Mouse (Mus musculus) neural tube, embryonic 15.5 days (tissue): ENCODE measurements around the gene Tut7. TPM values are rescaled to one million over a fixed set of nuclear protein-coding genes. Genes with fewer than 3 reads are reported as not detected.
"Not testable (repeated sequence)": the region's sequence is repeated elsewhere in the genome, so short reads cannot be mapped to it uniquely, and the experiment has no call there.

ENCODE experiments used
- ATAC-seq: fragments of 200-750 bp; cut with Nextera tagmentation; 2 replicates; pipeline ENCODE4 v1.8.0; 2017; ENCODE audit warnings: mild to moderate bottlenecking, moderate TSS enrichment, moderate library complexity; ENCODE audit not compliant: low FRiP score
- H3K27ac ChIP-seq: fragments of 300-500 bp; sonication (generic); replicated peaks from 2 replicates; pipeline ENCODE4 v1.5.1; 2015; ENCODE audit warnings: mild to moderate bottlenecking, inconsistent platforms
- H3K27me3 ChIP-seq: fragments of 300-500 bp; sonication (generic); replicated peaks from 2 replicates; pipeline ENCODE4 v1.6.1; 2015; ENCODE audit warnings: inconsistent platforms
- H3K36me3 ChIP-seq: fragments of 300-500 bp; sonication (generic); 2 replicates; pipeline ENCODE4 v1.6.1; 2015; ENCODE audit warnings: inconsistent platforms
- H3K4me1 ChIP-seq: fragments of 300-500 bp; sonication (generic); 2 replicates; pipeline ENCODE4 v1.6.1; 2015; ENCODE audit warnings: inconsistent platforms
- H3K4me2 ChIP-seq: fragments of 300-500 bp; sonication (generic); 2 replicates; pipeline ENCODE4 v1.6.1; 2015; ENCODE audit warnings: inconsistent platforms, mild to moderate bottlenecking, moderate library complexity
- H3K4me3 ChIP-seq: fragments of 300-500 bp; sonication (generic); replicated peaks from 2 replicates; pipeline ENCODE4 v1.5.1; 2015; ENCODE audit warnings: mild to moderate bottlenecking, inconsistent platforms
- H3K9ac ChIP-seq: fragments of 300-500 bp; sonication (generic); replicated peaks from 2 replicates; pipeline ENCODE4 v1.6.1; 2015; ENCODE audit warnings: mild to moderate bottlenecking, inconsistent platforms
- H3K9me3 ChIP-seq: fragments of 300-500 bp; sonication (generic); replicated peaks from 2 replicates; pipeline ENCODE4 v1.6.1; 2016; ENCODE audit warnings: inconsistent platforms
- WGBS: fragments of 180-500 bp; shearing (Covaris S2); methylation state at CpG from one replicate; pipeline ENCODE4 v1.1.7; 2015; ENCODE audit warnings: mixed read lengths; 5-methylcytosine and 5-hydroxymethylcytosine counted together
- polyA plus RNA-seq: library from polyadenylated mRNA; unstranded; fragments of >200 nt; fragmentation: Nextera tagmentation; extraction: Ambion mirVana; gene quantifications from 2 replicates; pipeline ENCODE4 v1.2.1, GENCODE M21; 2015

The Tut7 gene
- polyA plus RNA-seq, 1 experiment from 2014 or later = 41.7 TPM

GRCm38 (mm10) chr13:59779744-59780264 is 43.1 kb downstream of the Tut7 start:
- 96% methylated on average over 1 of the region's 1 CpGs for WGBS
- not testable (repeated sequence) for H3K9me3 ChIP-seq, H3K4me2 ChIP-seq, H3K4me3 ChIP-seq, H3K4me1 ChIP-seq, H3K27me3 ChIP-seq, H3K9ac ChIP-seq, H3K27ac ChIP-seq, ATAC-seq
- peaks cover 95% of the 10 kb centered on the region for H3K36me3 ChIP-seq

- 88% methylated on average over 4 of the region's 4 CpGs for WGBS
- Histone ChIP-seq H3K4me2 (no peak overlapping the region), H3K36me3 (peaks cover 91% of the 10 kb centered on the region), H3K27ac (no peak overlapping the region), H3K4me1 (no peaks in the 10 kb centered on the region), H3K9me3 (no peaks in the 10 kb centered on the region), H3K9ac (no peak overlapping the region), H3K27me3 (no peaks in the 10 kb centered on the region), H3K4me3 (no peak overlapping the region)
- ATAC-seq = no peak
Measured at GRCm38 (mm10) chr13:59779213-59779612, 43.7 kb downstream of the Tut7 start.

DNA sequence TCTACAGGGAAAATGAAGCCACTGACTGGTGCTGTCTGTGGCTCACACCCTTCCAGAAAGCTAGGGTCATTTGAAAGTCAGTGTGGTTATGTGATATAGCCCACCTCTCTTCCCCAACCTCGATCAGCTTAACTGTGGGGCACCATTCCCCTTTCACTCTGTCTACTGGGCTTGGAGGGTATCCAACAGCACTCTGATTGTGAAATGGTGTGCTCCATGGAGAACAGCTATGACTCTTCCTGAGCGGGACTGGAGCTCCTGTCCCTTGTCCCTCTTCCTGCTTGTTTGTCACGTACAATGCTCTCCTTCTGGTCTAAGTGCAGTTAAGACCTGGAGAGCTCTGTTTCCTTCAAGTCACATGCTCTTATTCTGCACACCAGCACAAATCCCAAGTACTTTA is 47.8 kb downstream of the Tut7 start:
- H3K27me3 ChIP-seq = no peaks in the 10 kb centered on the region
- no peak for ATAC-seq
- H3K36me3 ChIP-seq = peaks cover 62% of the 10 kb centered on the region
- H3K27ac ChIP-seq = no peak overlapping the region
- H3K4me1 ChIP-seq = peaks cover 10% of the 10 kb centered on the region
- WGBS = 87% methylated on average over 3 of the region's 3 CpGs
- H3K4me2 ChIP-seq = no peak overlapping the region
- no peaks in the 10 kb centered on the region for H3K9me3 ChIP-seq
- no peak overlapping the region for H3K9ac ChIP-seq
- H3K4me3 ChIP-seq = no peak overlapping the region

- Histone ChIP-seq H3K9me3 (no peaks in the 10 kb centered on the region), H3K9ac (no peak overlapping the region), H3K36me3 (peaks cover 26% of the 10 kb centered on the region), H3K27me3 (no peaks in the 10 kb centered on the region), H3K4me3 (peak overlapping the region; percentile 91; the same call in 1 of the 2 replicates), H3K27ac (peak overlapping the region; percentile 99), H3K4me1 (peaks cover 39% of the 10 kb centered on the region), H3K4me2 (peak overlapping the region; percentile 74)
- 61% methylated on average over 9 of the region's 9 CpGs for WGBS
- ATAC-seq = no peak
Measured at GRCm38 (mm10) chr13:59771257-59771656, 51.7 kb downstream of the Tut7 start.

- H3K27ac ChIP-seq = peak overlapping the region; percentile 99
- H3K9me3 ChIP-seq = no peaks in the 10 kb centered on the region
- peaks cover 43% of the 10 kb centered on the region for H3K4me1 ChIP-seq
- H3K4me3 ChIP-seq = peak overlapping the region; percentile 91
- H3K36me3 ChIP-seq = peaks cover 22% of the 10 kb centered on the region
- 70% methylated on average over 9 of the region's 9 CpGs for WGBS
- peak overlapping the region; percentile 80 for H3K9ac ChIP-seq
- H3K27me3 ChIP-seq = no peaks in the 10 kb centered on the region
- peak overlapping the region; percentile 74 for H3K4me2 ChIP-seq
- no peak for ATAC-seq
Measured at GRCm38 (mm10) chr13:59770847-59771246, 52.1 kb downstream of the Tut7 start.

GRCm38 (mm10) chr13:59770164-59770562 is 52.8 kb downstream of the Tut7 start:
- H3K9me3 ChIP-seq = no peaks in the 10 kb centered on the region
- ATAC-seq = peak; percentile 90
- peaks cover 17% of the 10 kb centered on the region for H3K36me3 ChIP-seq
- H3K4me2 ChIP-seq = peak overlapping the region; percentile 74
- under 1% methylated on average over 28 of the region's 28 CpGs for WGBS
- H3K27me3 ChIP-seq = no peaks in the 10 kb centered on the region
- H3K4me1 ChIP-seq = peaks cover 47% of the 10 kb centered on the region
- peak overlapping the region; percentile 80 for H3K9ac ChIP-seq
- peak overlapping the region; percentile 91 for H3K4me3 ChIP-seq
- H3K27ac ChIP-seq = peak overlapping the region; percentile 99

- Histone ChIP-seq H3K36me3 (peaks cover 12% of the 10 kb centered on the region), H3K9me3 (no peaks in the 10 kb centered on the region), H3K4me3 (peak within 1 kb of the TSS; percentile 91), H3K4me2 (peak within 1 kb of the TSS; percentile 74), H3K9ac (peak within 1 kb of the TSS; percentile 80), H3K27me3 (no peaks in the 10 kb centered on the region), H3K4me1 (peaks cover 47% of the 10 kb centered on the region), H3K27ac (peak within 1 kb of the TSS; percentile 99)
- peak; percentile 98 for ATAC-seq
- WGBS = under 1% methylated on average over 91 of the region's 91 CpGs
Measured at GRCm38 (mm10) chr13:59769296-59770163, 53.4 kb downstream of the Tut7 start, which contains the start of gene Isca1. TSS of gene Isca1 (minus strand) at chr13:59769810.

DNA sequence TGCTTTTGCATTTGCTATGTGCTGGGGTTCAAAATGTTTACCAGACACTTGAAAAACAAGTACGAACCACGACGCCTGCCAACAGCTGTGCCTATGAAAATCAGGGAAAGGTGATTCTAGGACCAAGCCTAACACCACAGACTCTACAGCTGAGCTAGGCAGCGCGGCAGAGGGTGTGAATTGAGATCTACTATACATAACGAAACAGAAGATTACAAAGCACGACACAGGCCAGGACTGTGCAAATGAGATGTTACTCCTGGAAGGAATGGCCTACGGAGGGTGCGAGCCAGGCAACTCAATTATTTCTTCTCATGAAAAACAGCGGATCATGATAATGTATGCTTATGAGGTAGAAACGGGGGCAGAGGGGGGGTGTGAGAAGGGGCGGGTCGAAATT is 54.4 kb downstream of the Tut7 start:
- ATAC-seq = no peak
- H3K27ac ChIP-seq = no peak overlapping the region
- H3K4me3 ChIP-seq = peak overlapping the region; percentile 91
- no peaks in the 10 kb centered on the region for H3K9me3 ChIP-seq
- H3K4me1 ChIP-seq = peaks cover 47% of the 10 kb centered on the region
- H3K4me2 ChIP-seq = peak overlapping the region; percentile 74
- H3K36me3 ChIP-seq = peaks cover 10% of the 10 kb centered on the region
- WGBS = 34% methylated on average over 13 of the region's 13 CpGs
- no peaks in the 10 kb centered on the region for H3K27me3 ChIP-seq
- peak overlapping the region; percentile 80 for H3K9ac ChIP-seq

GRCm38 (mm10) chr13:59766786-59767515 is 56.0 kb downstream of the Tut7 start:
- Histone ChIP-seq H3K27ac (no peak overlapping the region), H3K27me3 (no peaks in the 10 kb centered on the region), H3K4me3 (no peak overlapping the region), H3K9me3 (no peaks in the 10 kb centered on the region), H3K4me1 (peaks cover 47% of the 10 kb centered on the region), H3K9ac (no peak overlapping the region), H3K4me2 (peak overlapping the region; percentile 74), H3K36me3 (peaks cover 9% of the 10 kb centered on the region; the same call in 1 of the 2 replicates)
- ATAC-seq = no peak
- 67% methylated on average over 11 of the region's 11 CpGs for WGBS

DNA sequence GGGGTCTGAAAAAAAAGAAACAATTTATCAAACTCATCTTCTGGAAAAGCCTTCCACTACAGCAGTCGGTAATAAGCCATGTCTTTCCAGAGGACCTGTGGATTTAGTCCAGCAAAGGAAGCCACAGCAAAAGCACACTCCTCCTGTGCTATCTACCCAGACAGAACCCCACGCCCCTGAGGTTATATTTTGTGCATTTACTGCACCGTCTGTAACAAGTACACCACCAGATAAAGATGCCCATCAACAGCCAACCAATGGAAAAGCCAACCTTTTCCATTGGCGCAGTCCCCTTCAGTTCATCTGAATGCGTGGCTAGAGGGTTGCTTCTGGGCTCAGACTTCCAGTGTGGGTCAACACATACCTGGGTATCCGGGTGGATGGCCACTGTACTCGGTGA is 60.2 kb downstream of the Tut7 start:
- Histone ChIP-seq H3K9me3 (no peaks in the 10 kb centered on the region), H3K36me3 (peaks cover 46% of the 10 kb centered on the region), H3K4me1 (peaks cover 23% of the 10 kb centered on the region), H3K27me3 (no peaks in the 10 kb centered on the region), H3K27ac (no peak overlapping the region), H3K4me2 (no peak overlapping the region), H3K9ac (no peak overlapping the region), H3K4me3 (no peak overlapping the region)
- ATAC-seq = no peak
- WGBS = 95% methylated on average over 7 of the region's 7 CpGs

DNA sequence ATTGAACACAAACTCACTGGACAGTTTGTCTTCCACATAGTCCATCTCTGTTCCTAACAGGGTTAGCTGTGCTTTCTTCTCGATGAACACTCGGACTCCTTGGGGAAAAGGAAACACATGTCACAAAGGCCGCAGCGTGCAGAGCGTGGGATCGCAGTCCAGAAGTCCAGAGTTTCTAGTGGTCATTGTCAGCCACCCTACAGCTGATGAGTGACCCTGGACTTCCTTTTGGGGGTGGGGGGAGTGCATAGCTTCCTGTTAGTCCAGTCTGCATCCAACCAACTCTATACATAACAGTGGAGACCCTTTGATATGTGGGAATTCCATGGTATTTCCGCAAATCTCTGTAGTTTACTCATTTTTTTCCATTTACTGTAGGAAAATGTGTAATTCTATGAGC is 66.0 kb downstream of the Tut7 start:
- Histone ChIP-seq H3K9ac (no peak overlapping the region), H3K4me2 (no peak overlapping the region), H3K27ac (no peak overlapping the region), H3K27me3 (no peaks in the 10 kb centered on the region), H3K4me1 (no peaks in the 10 kb centered on the region), H3K9me3 (no peaks in the 10 kb centered on the region), H3K4me3 (no peak overlapping the region), H3K36me3 (peaks cover 68% of the 10 kb centered on the region)
- WGBS = 95% methylated on average over 7 of the region's 7 CpGs
- ATAC-seq = no peak
